ENCODE assay signal across 8 mouse cellular contexts in the genomic region with DNA sequence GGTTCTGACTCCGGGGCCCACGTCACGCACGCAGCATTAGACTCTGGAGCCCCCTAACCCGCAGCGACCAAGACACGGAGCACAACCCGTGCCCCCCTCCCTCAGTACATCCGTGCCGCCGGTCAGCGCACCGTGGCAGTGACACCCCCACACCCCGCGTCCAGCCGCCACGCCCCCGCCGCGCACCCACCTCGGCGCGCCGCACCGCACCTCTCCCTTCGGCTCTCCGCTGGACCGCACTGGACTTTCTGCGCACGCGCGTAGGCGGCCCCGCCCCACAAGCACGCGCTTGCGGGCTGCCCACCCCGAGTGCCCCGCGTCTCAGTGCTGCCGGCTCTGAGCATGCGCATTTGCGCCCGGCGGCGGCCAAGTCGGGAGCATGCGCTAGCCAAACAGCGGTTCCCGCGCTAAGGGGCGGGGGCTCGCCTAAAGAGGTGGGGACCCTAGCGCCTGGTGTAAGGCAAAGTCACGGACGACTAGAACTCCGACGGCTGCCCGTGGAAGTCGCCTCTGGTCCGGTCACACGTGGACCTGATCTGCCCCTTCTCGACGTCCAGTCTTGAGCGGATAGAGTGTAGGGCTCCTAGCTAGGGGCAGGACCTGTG. TPM values are rescaled to one million over a fixed set of nuclear protein-coding genes. Genes with fewer than 3 reads are reported as not detected.
A peak's percentile ranks its signal among the peaks of the same experiment; 100 is the strongest.
DNase-seq lines count a peak whose midpoint lies in the region; ATAC-seq and TF ChIP-seq lines count a peak whose summit lies in the region.

A gene (minus strand): TSS at position 279 of the 605 bp plus-strand sequence.

- TF ChIP-seq EP300 in heart, adult 2 months (IDR thresholded peaks at IDR 0.05; ENCODE audit: insufficient read depth, low read depth, low read length): no peak

- peak; percentile 96 for DNase-seq in A20 (ENCODE audit: low read depth, low spot score)
- peak; percentile 96 for DNase-seq in embryonic facial prominence, embryonic 14.5 days (ENCODE audit: low spot score)
- peak; percentile 94 to 95 for DNase-seq in heart, adult 2 months
- peak; percentile 89 to 90 for DNase-seq in kidney, adult 8-10 months
- peak; percentile 98 for DNase-seq in midbrain, embryonic 14.5 days
- DNase-seq in spleen, adult 18-20 months: peak; percentile 72 to 80

- peak within 1 kb of the TSS; percentile 46 for H3K27ac ChIP-seq in bone marrow, adult 2 months (ENCODE audit: control insufficient read depth, insufficient read depth, low read depth, low read length, poor library complexity)
- H3K27ac ChIP-seq in embryonic facial prominence, embryonic 14.5 days (replicated peaks; ENCODE audit: low read depth, low read length): peak within 1 kb of the TSS; percentile 65
- peak within 1 kb of the TSS; percentile 69 for H3K27ac ChIP-seq in heart, adult 2 months
- peak within 1 kb of the TSS; percentile 73 for H3K27ac ChIP-seq in limb, embryonic 12.5 days
- peak within 1 kb of the TSS; percentile 77 for H3K27ac ChIP-seq in midbrain, embryonic 14.5 days (replicated peaks; ENCODE audit: low read depth, low read length)

- peak within 1 kb of the TSS; percentile 84 for H3K9ac ChIP-seq in embryonic facial prominence, embryonic 14.5 days (ENCODE audit: low read depth, low read length)
- H3K9ac ChIP-seq in heart, adult 2 months (ENCODE audit: low read depth, low read length): peak within 1 kb of the TSS; percentile 88
- peak within 1 kb of the TSS; percentile 79 for H3K9ac ChIP-seq in limb, embryonic 12.5 days (replicated peaks)
- H3K9ac ChIP-seq in midbrain, embryonic 14.5 days (replicated peaks; ENCODE audit: low read length): peak within 1 kb of the TSS; percentile 87

- TF ChIP-seq POLR2A in bone marrow, adult 2 months (IDR thresholded peaks at IDR 0.05; ENCODE audit: borderline replicate concordance, control insufficient read depth, low read depth, low read length): peak; percentile 15; the same call in 1 of the 2 replicates
- peak; percentile 61 for TF ChIP-seq POLR2A in heart, adult 2 months (IDR thresholded peaks at IDR 0.05; ENCODE audit: insufficient read depth, low read depth, low read length)

- 1% methylated on average over 65 of the region's 65 CpGs for WGBS in bone marrow, adult 2 months
- under 1% methylated on average over 39 of the region's 65 CpGs for WGBS in embryonic facial prominence, embryonic 14.5 days
- WGBS in heart, adult 2 months: under 1% methylated on average over 65 of the region's 65 CpGs
- under 1% methylated on average over 65 of the region's 65 CpGs for WGBS in limb, embryonic 12.5 days
- WGBS in midbrain, embryonic 14.5 days: under 1% methylated on average over 65 of the region's 65 CpGs

- H3K4me1 ChIP-seq in bone marrow, adult 2 months (ENCODE audit: control insufficient read depth, insufficient read depth, low read length): peaks cover 7% of the 10 kb centered on the region
- peaks cover 62% of the 10 kb centered on the region for H3K4me1 ChIP-seq in embryonic facial prominence, embryonic 14.5 days (ENCODE audit: control insufficient read depth, insufficient read depth, low read length)
- peaks cover 18% of the 10 kb centered on the region for H3K4me1 ChIP-seq in heart, adult 2 months (ENCODE audit: control insufficient read depth, insufficient read depth, low read length)
- peaks cover 68% of the 10 kb centered on the region for H3K4me1 ChIP-seq in limb, embryonic 12.5 days (replicated peaks)
- peaks cover 71% of the 10 kb centered on the region for H3K4me1 ChIP-seq in midbrain, embryonic 14.5 days (ENCODE audit: control insufficient read depth, insufficient read depth, low read length)

- H3K4me2 ChIP-seq in embryonic facial prominence, embryonic 14.5 days (ENCODE audit: low read depth, low read length): peak within 1 kb of the TSS; percentile 92
- H3K4me2 ChIP-seq in limb, embryonic 12.5 days: peak within 1 kb of the TSS; percentile 95
- H3K4me2 ChIP-seq in midbrain, embryonic 14.5 days (ENCODE audit: low read length): peak within 1 kb of the TSS; percentile 94

- H3K9me3 ChIP-seq in embryonic facial prominence, embryonic 14.5 days (ENCODE audit: control insufficient read depth, low read length): no peaks in the 10 kb centered on the region
- H3K9me3 ChIP-seq in limb, embryonic 12.5 days: no peaks in the 10 kb centered on the region
- H3K9me3 ChIP-seq in midbrain, embryonic 14.5 days (ENCODE audit: control insufficient read depth, low read length): no peaks in the 10 kb centered on the region

- peak; percentile 81 for ATAC-seq in embryonic facial prominence, embryonic 14.5 days (ENCODE audit: low read depth)
- ATAC-seq in limb, embryonic 12.5 days (ENCODE audit: insufficient number of reproducible peaks, insufficient read depth, low FRiP score, low TSS enrichment, low read depth): peak; percentile 40
- ATAC-seq in midbrain, embryonic 14.5 days (ENCODE audit: low FRiP score, low TSS enrichment): peak; percentile 84

- H3K27me3 ChIP-seq in embryonic facial prominence, embryonic 14.5 days (replicated peaks; ENCODE audit: control insufficient read depth, insufficient read depth, low read length): no peaks in the 10 kb centered on the region
- no peaks in the 10 kb centered on the region for H3K27me3 ChIP-seq in heart, adult 2 months (ENCODE audit: control insufficient read depth, insufficient read depth, low read length)
- peaks cover 23% of the 10 kb centered on the region for H3K27me3 ChIP-seq in limb, embryonic 12.5 days
- peaks cover 15% of the 10 kb centered on the region; the same call in 1 of the 2 replicates for H3K27me3 ChIP-seq in midbrain, embryonic 14.5 days (ENCODE audit: control insufficient read depth, insufficient read depth, low read length)

- no peaks in the 10 kb centered on the region for H3K36me3 ChIP-seq in embryonic facial prominence, embryonic 14.5 days (ENCODE audit: control insufficient read depth, insufficient read depth, low read length)
- H3K36me3 ChIP-seq in heart, adult 2 months (ENCODE audit: control insufficient read depth, insufficient read depth, low read length): no peaks in the 10 kb centered on the region
- H3K36me3 ChIP-seq in limb, embryonic 12.5 days: peaks cover 9% of the 10 kb centered on the region; the same call in 1 of the 2 replicates
- H3K36me3 ChIP-seq in midbrain, embryonic 14.5 days (ENCODE audit: control insufficient read depth, insufficient read depth, low read length): no peaks in the 10 kb centered on the region

- intact Hi-C loops in heart, adult 2 months (cut with DNase I): loop anchor here (2.0 kb wide), 1 partner anchor 45 kb away; a partner anchor contains a TSS

- no peaks in the 10 kb centered on the region for H3K79me2 ChIP-seq in heart, adult 2 months (replicated peaks; ENCODE audit: control insufficient read depth, insufficient read depth, low read length)

- peak within 1 kb of the TSS; percentile 65 for H3K4me3 ChIP-seq in bone marrow, adult 2 months (replicated peaks; ENCODE audit: control insufficient read depth, low read depth, low read length)
- peak within 1 kb of the TSS; percentile 75 for H3K4me3 ChIP-seq in embryonic facial prominence, embryonic 14.5 days (ENCODE audit: low read depth, low read length)
- peak within 1 kb of the TSS; percentile 59 for H3K4me3 ChIP-seq in heart, adult 2 months
- H3K4me3 ChIP-seq in limb, embryonic 12.5 days (replicated peaks): peak within 1 kb of the TSS; percentile 65
- peak within 1 kb of the TSS; percentile 74 for H3K4me3 ChIP-seq in midbrain, embryonic 14.5 days (replicated peaks; ENCODE audit: low read depth, low read length)

- TF ChIP-seq CTCF in bone marrow, adult 2 months (IDR thresholded peaks at IDR 0.05; ENCODE audit: control insufficient read depth, insufficient read depth, low read length): no peak
- no peak for TF ChIP-seq CTCF in heart, adult 2 months (IDR thresholded peaks at IDR 0.05)

RNA-seq across cellular contexts. Expression of the gene that starts here (rescaled TPM):
- 4.2 and 10.6 TPM in 2 replicates for polyA plus RNA-seq in bone marrow, adult 2 months (2011; ENCODE audit: insufficient read depth, insufficient read length, low replicate concordance, missing spikeins)
- 4.6 and 6.4 TPM in 2 replicates for polyA plus RNA-seq in embryonic facial prominence, embryonic 14.5 days (2014; fragmentation: Nextera tagmentation; extraction: Ambion mirVana)
- 10 to 100 TPM; 10.3 to 11.0 TPM for total RNA-seq in heart, adult 2 months (2021)
- 11.3 and 29.1 TPM in 2 replicates for polyA plus RNA-seq in heart, adult 2 months (2012; rRNA removed)
- 6.7 and 9.9 TPM in 2 replicates for polyA plus RNA-seq in limb, embryonic 12.5 days (2016; fragmentation: Nextera tagmentation; extraction: Ambion mirVana)
- 25.9 and 27.0 TPM in 2 replicates for polyA plus RNA-seq in midbrain, embryonic 14.5 days (2014; fragmentation: Nextera tagmentation; extraction: Ambion mirVana)

Comparison
In these comparisons a context has a peak if more than half of its experiments do, and no peak if none do; other contexts are left out.
1. Peak in every context shown above with its lines: DNase-seq, ATAC-seq, H3K4me3 ChIP-seq and H3K27ac ChIP-seq.